Mouse (Mus musculus) erythroid progenitor cell, adult 5-6 weeks (primary cell): ENCODE results near the gene Mtfr1l. TPM values are rescaled to one million over a fixed set of nuclear protein-coding genes. Genes with fewer than 3 reads are reported as not detected.

Experiments used
- total RNA-seq, 2 experiments: library from RNA; stranded (forward) in 1 of 2; stranded (reverse) in 1 of 2; fragments of 150-400 nt in 1 of 2; fragments of 186-747, 209-891 nt in 1 of 2; gene quantifications; 2 replicates each; pipeline versions ENCODE4 v1.2.3 to v1.2.4; 2015 to 2017; ENCODE audit warnings: low replicate concordance in 2 of 2

Gene Mtfr1l
- total RNA-seq, 2 experiments from 2014 or later, result 17.9 to 22.6 TPM

Other genes starting within 250 kb of the Mtfr1l start
- gene Pdik1l, start 247.5 kb downstream of the Mtfr1l start, total RNA-seq (2015; ENCODE audit: low replicate concordance), result 39.4 and 45.4 TPM in 2 replicates
- gene Pdik1l, start 247.5 kb downstream of the Mtfr1l start, total RNA-seq (2017; ENCODE audit: low replicate concordance), result 52.6 and 53.7 TPM in 2 replicates
- not detected in 2 replicates for gene Trim63, start 220.3 kb downstream of the Mtfr1l start, total RNA-seq (2015; ENCODE audit: low replicate concordance)
- not detected in 2 replicates for gene Trim63, start 220.3 kb downstream of the Mtfr1l start, total RNA-seq (2017; ENCODE audit: low replicate concordance)
- not detected in 2 replicates for gene Slc30a2, start 192.2 kb downstream of the Mtfr1l start, total RNA-seq (2015; ENCODE audit: low replicate concordance)
- gene Slc30a2, start 192.2 kb downstream of the Mtfr1l start, total RNA-seq (2017; ENCODE audit: low replicate concordance), result not detected in 2 replicates
- gene Extl1, start 151.5 kb downstream of the Mtfr1l start, total RNA-seq (2015; ENCODE audit: low replicate concordance), result not detected in 2 replicates
- gene Extl1, start 151.5 kb downstream of the Mtfr1l start, total RNA-seq (2017; ENCODE audit: low replicate concordance), result not detected in 2 replicates
- gene Pafah2, start 139.1 kb downstream of the Mtfr1l start, total RNA-seq (2015; ENCODE audit: low replicate concordance), result 1.8 and 4.2 TPM in 2 replicates
- 0.77 and 5.4 TPM in 2 replicates for gene Pafah2, start 139.1 kb downstream of the Mtfr1l start, total RNA-seq (2017; ENCODE audit: low replicate concordance)
- 429 and 552 TPM in 2 replicates for gene Stmn1, start 67.1 kb downstream of the Mtfr1l start, total RNA-seq (2015; ENCODE audit: low replicate concordance)
- 378 and 383 TPM in 2 replicates for gene Stmn1, start 67.1 kb downstream of the Mtfr1l start, total RNA-seq (2017; ENCODE audit: low replicate concordance)
- 1.7 and 3.6 TPM in 2 replicates for gene Paqr7, start 38.7 kb downstream of the Mtfr1l start, total RNA-seq (2015; ENCODE audit: low replicate concordance)
- 1.6 and 1.9 TPM in 2 replicates for gene Paqr7, start 38.7 kb downstream of the Mtfr1l start, total RNA-seq (2017; ENCODE audit: low replicate concordance)
- 3.8 and 15.5 TPM in 2 replicates for gene Aunip, start 24.4 kb downstream of the Mtfr1l start, total RNA-seq (2015; ENCODE audit: low replicate concordance)
- 16.3 and 20.5 TPM in 2 replicates for gene Aunip, start 24.4 kb downstream of the Mtfr1l start, total RNA-seq (2017; ENCODE audit: low replicate concordance)
- 7.6 and 9.6 TPM in 2 replicates for gene Selenon, start 16.8 kb upstream of the Mtfr1l start, total RNA-seq (2015; ENCODE audit: low replicate concordance)
- 0.77 and 2.2 TPM in 2 replicates for gene Selenon, start 16.8 kb upstream of the Mtfr1l start, total RNA-seq (2017; ENCODE audit: low replicate concordance)
- gene Man1c1, start 168.9 kb upstream of the Mtfr1l start, total RNA-seq (2015; ENCODE audit: low replicate concordance), result 2.9 TPM in 2 replicates
- gene Man1c1, start 168.9 kb upstream of the Mtfr1l start, total RNA-seq (2017; ENCODE audit: low replicate concordance), result 1.0 and 1.8 TPM in 2 replicates
- 6.5 and 27.7 TPM in 2 replicates for gene Ldlrap1, start 232.6 kb upstream of the Mtfr1l start, total RNA-seq (2015; ENCODE audit: low replicate concordance)
- gene Ldlrap1, start 232.6 kb upstream of the Mtfr1l start, total RNA-seq (2017; ENCODE audit: low replicate concordance), result 17.3 and 21.3 TPM in 2 replicates